Mouse (Mus musculus) kidney, postnatal 25 days (tissue): ENCODE data around the gene Svopl.
A peak's percentile ranks its signal among the peaks of the same experiment; 100 is the strongest.

Experiments
- DNase-seq, 2 experiments: peaks; one replicate each; pipeline ENCODE4 v3.0.0; 2021; ENCODE audit warnings: mixed read lengths in 2 of 2

The Svopl gene

GRCm38 (mm10) chr6:38031924-38032540 is 14.8 kb downstream of the Svopl start:
- peak; percentile 66 to 69 for DNase-seq

GRCm38 (mm10) chr6:38028205-38028604 is 18.6 kb downstream of the Svopl start:
- DNase-seq: no peak

- no peak for DNase-seq
These were observed 19.0 kb downstream of the Svopl start for GRCm38 (mm10) chr6:38027771-38028170.

- DNase-seq: no peak
These were observed 23.5 kb downstream of the Svopl start for GRCm38 (mm10) chr6:38023284-38023683.

GRCm38 (mm10) chr6:38021406-38021805 is 25.4 kb downstream of the Svopl start:
- DNase-seq: no peak

GRCm38 (mm10) chr6:38012829-38013228 is 34.0 kb downstream of the Svopl start:
- DNase-seq: no peak

- DNase-seq: peak in 1 of 2 experiments; percentile 58
These were observed 39.3 kb downstream of the Svopl start for GRCm38 (mm10) chr6:38007459-38007858.

DNA sequence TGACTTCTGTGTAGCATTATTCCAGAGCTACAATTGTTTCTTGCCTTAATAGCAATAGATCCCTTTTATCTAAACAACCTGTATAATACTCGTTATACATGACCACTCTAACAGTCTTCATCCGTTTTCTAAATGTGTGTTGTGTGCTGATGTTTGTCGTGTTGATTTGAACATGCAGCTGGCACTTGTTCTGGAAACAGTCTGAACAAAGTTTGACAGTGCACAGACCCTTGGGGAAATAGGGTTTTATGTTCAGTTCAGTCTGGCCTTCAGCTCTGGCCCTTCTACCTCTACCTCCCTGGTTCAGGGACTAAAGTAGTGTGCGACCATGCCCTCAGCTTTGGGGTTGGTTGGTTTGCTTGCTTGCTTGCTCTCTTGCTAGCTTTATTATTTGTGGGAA is 79.4 kb downstream of the Svopl start:
- DNase-seq: no peak

DNA sequence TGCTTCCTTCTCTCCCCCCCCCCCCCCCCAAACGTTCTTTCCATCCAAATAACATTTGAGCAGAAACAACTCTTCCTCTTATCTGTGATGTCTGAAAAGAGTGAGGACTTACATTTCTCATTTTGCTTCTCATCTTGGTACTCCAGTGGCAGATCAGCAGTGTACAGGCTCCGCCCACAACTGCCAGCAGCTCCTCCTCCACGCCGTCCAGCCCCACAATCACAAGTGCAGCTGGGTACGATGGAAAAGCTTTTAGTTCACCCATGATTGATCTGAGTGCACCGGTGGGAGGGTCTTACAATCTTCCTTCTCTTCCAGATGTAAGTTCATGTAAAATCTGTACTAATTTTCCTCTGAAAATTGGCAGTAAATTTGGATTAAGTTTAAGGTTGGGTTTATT is 95.5 kb downstream of the Svopl start:
- DNase-seq: no peak

- DNase-seq: no peak
These were observed 110.3 kb downstream of the Svopl start for GRCm38 (mm10) chr6:37936498-37936897.
